Mouse (Mus musculus): ENCODE data around the gene Abcg1. TPM values are rescaled to one million over a fixed set of nuclear protein-coding genes. Genes with fewer than 3 reads are reported as not detected.
A peak's percentile ranks its signal among the peaks of the same experiment; 100 is the strongest.

Gene Abcg1
- polyA plus RNA-seq, 1 experiment from 2014 or later: 10.1 TPM

GRCm38 (mm10) chr17:31036168-31036876 is 21.2 kb upstream of the Abcg1 start:
- Histone ChIP-seq H3K4me1 (replicated peaks; ENCODE audit: control insufficient read depth, insufficient read depth, low read length) (no peaks in the 10 kb centered on the region; the same call in 1 of the 2 replicates), H3K36me3 (ENCODE audit: control insufficient read depth, insufficient read depth, low read length) (no peaks in the 10 kb centered on the region), H3K9ac (ENCODE audit: low read length) (no peak overlapping the region), H3K27me3 (ENCODE audit: control insufficient read depth, insufficient read depth, low read length) (no peaks in the 10 kb centered on the region), H3K27ac (ENCODE audit: low read depth, low read length) (no peak overlapping the region), H3K4me2 (ENCODE audit: low read depth, low read length, severe bottlenecking) (no peak overlapping the region), H3K4me3 (ENCODE audit: low read depth, low read length) (no peak overlapping the region), H3K9me3 (ENCODE audit: control insufficient read depth, low read length) (no peaks in the 10 kb centered on the region; the same call in 1 of the 2 replicates)
- no peak for DNase-seq (ENCODE audit: low spot score)
- no peak for ATAC-seq (replicated peaks; ENCODE audit: low FRiP score)
- 86% methylated on average over 22 of the region's 22 CpGs for WGBS

- Histone ChIP-seq H3K36me3 (ENCODE audit: control insufficient read depth, insufficient read depth, low read length) (no peaks in the 10 kb centered on the region), H3K27me3 (ENCODE audit: control insufficient read depth, insufficient read depth, low read length) (no peaks in the 10 kb centered on the region), H3K4me3 (ENCODE audit: low read depth, low read length) (no peak overlapping the region), H3K9me3 (ENCODE audit: control insufficient read depth, low read length) (no peaks in the 10 kb centered on the region; the same call in 1 of the 2 replicates), H3K27ac (ENCODE audit: low read depth, low read length) (no peak overlapping the region), H3K9ac (ENCODE audit: low read length) (no peak overlapping the region), H3K4me2 (ENCODE audit: low read depth, low read length, severe bottlenecking) (no peak overlapping the region), H3K4me1 (replicated peaks; ENCODE audit: control insufficient read depth, insufficient read depth, low read length) (no peaks in the 10 kb centered on the region; the same call in 1 of the 2 replicates)
- DNase-seq (ENCODE audit: low spot score) (no peak), ATAC-seq (replicated peaks; ENCODE audit: low FRiP score) (no peak)
- 77% methylated on average over 8 of the region's 8 CpGs for WGBS
Observed at GRCm38 (mm10) chr17:31037331-31037730, 20.1 kb upstream of the Abcg1 start.

GRCm38 (mm10) chr17:31038381-31038780 is 19.1 kb upstream of the Abcg1 start:
- Histone ChIP-seq H3K4me2 (ENCODE audit: low read depth, low read length, severe bottlenecking) (no peak overlapping the region), H3K9ac (ENCODE audit: low read length) (no peak overlapping the region), H3K4me3 (ENCODE audit: low read depth, low read length) (no peak overlapping the region), H3K27ac (ENCODE audit: low read depth, low read length) (no peak overlapping the region), H3K27me3 (ENCODE audit: control insufficient read depth, insufficient read depth, low read length) (no peaks in the 10 kb centered on the region), H3K36me3 (ENCODE audit: control insufficient read depth, insufficient read depth, low read length) (no peaks in the 10 kb centered on the region), H3K9me3 (ENCODE audit: control insufficient read depth, low read length) (no peaks in the 10 kb centered on the region), H3K4me1 (replicated peaks; ENCODE audit: control insufficient read depth, insufficient read depth, low read length) (no peaks in the 10 kb centered on the region; the same call in 1 of the 2 replicates)
- WGBS: 90% methylated on average over 4 of the region's 4 CpGs
- ATAC-seq (replicated peaks; ENCODE audit: low FRiP score) (no peak), DNase-seq (ENCODE audit: low spot score) (no peak)

GRCm38 (mm10) chr17:31039626-31040025 is 17.8 kb upstream of the Abcg1 start:
- ATAC-seq (replicated peaks; ENCODE audit: low FRiP score) (no peak), DNase-seq (ENCODE audit: low spot score) (no peak)
- Histone ChIP-seq H3K9me3 (ENCODE audit: control insufficient read depth, low read length) (no peaks in the 10 kb centered on the region), H3K27me3 (ENCODE audit: control insufficient read depth, insufficient read depth, low read length) (no peaks in the 10 kb centered on the region), H3K9ac (ENCODE audit: low read length) (no peak overlapping the region), H3K4me2 (ENCODE audit: low read depth, low read length, severe bottlenecking) (no peak overlapping the region), H3K36me3 (ENCODE audit: control insufficient read depth, insufficient read depth, low read length) (no peaks in the 10 kb centered on the region), H3K4me3 (ENCODE audit: low read depth, low read length) (no peak overlapping the region), H3K4me1 (replicated peaks; ENCODE audit: control insufficient read depth, insufficient read depth, low read length) (no peaks in the 10 kb centered on the region), H3K27ac (ENCODE audit: low read depth, low read length) (no peak overlapping the region)
- 76% methylated on average over 7 of the region's 7 CpGs for WGBS

GRCm38 (mm10) chr17:31040421-31040820 is 17.1 kb upstream of the Abcg1 start:
- WGBS: 84% methylated on average over 7 of the region's 7 CpGs
- DNase-seq (ENCODE audit: low spot score): no peak
- no peak overlapping the region for H3K9ac ChIP-seq (ENCODE audit: low read length)

GRCm38 (mm10) chr17:31042751-31043150 is 14.7 kb upstream of the Abcg1 start:
- Histone ChIP-seq H3K27me3 (ENCODE audit: control insufficient read depth, insufficient read depth, low read length) (no peaks in the 10 kb centered on the region), H3K9ac (ENCODE audit: low read length) (no peak overlapping the region), H3K27ac (ENCODE audit: low read depth, low read length) (no peak overlapping the region), H3K9me3 (ENCODE audit: control insufficient read depth, low read length) (no peaks in the 10 kb centered on the region), H3K4me3 (ENCODE audit: low read depth, low read length) (no peak overlapping the region), H3K4me2 (ENCODE audit: low read depth, low read length, severe bottlenecking) (no peak overlapping the region), H3K4me1 (replicated peaks; ENCODE audit: control insufficient read depth, insufficient read depth, low read length) (no peaks in the 10 kb centered on the region), H3K36me3 (ENCODE audit: control insufficient read depth, insufficient read depth, low read length) (no peaks in the 10 kb centered on the region)
- WGBS: 87% methylated on average over 2 of the region's 2 CpGs
- ATAC-seq (replicated peaks; ENCODE audit: low FRiP score): no peak
- no peak for DNase-seq (ENCODE audit: low spot score)

More at GRCm38 (mm10) chr17:31040421-31040820, 17.1 kb upstream of the Abcg1 start:
- Histone ChIP-seq H3K27me3 (ENCODE audit: control insufficient read depth, insufficient read depth, low read length) (no peaks in the 10 kb centered on the region), H3K36me3 (ENCODE audit: control insufficient read depth, insufficient read depth, low read length) (no peaks in the 10 kb centered on the region), H3K27ac (ENCODE audit: low read depth, low read length) (no peak overlapping the region), H3K9me3 (ENCODE audit: control insufficient read depth, low read length) (no peaks in the 10 kb centered on the region), H3K4me3 (ENCODE audit: low read depth, low read length) (no peak overlapping the region), H3K4me2 (ENCODE audit: low read depth, low read length, severe bottlenecking) (no peak overlapping the region), H3K4me1 (replicated peaks; ENCODE audit: control insufficient read depth, insufficient read depth, low read length) (no peaks in the 10 kb centered on the region)
- ATAC-seq (replicated peaks; ENCODE audit: low FRiP score): no peak

GRCm38 (mm10) chr17:31057891-31058744 is 643 bp downstream of the Abcg1 start:
- no peak for DNase-seq (ENCODE audit: low spot score)
- peak overlapping the region; percentile 55 for H3K9ac ChIP-seq (ENCODE audit: low read length)
- no peaks in the 10 kb centered on the region; the same call in 1 of the 2 replicates for H3K9me3 ChIP-seq (ENCODE audit: control insufficient read depth, low read length)
- ATAC-seq (replicated peaks; ENCODE audit: low FRiP score): peak; percentile 60; the same call in 1 of the 2 replicates
- H3K4me3 ChIP-seq (ENCODE audit: low read depth, low read length): peak overlapping the region; percentile 50
- peaks cover 8% of the 10 kb centered on the region; the same call in 1 of the 2 replicates for H3K4me1 ChIP-seq (replicated peaks; ENCODE audit: control insufficient read depth, insufficient read depth, low read length)
- peaks cover 18% of the 10 kb centered on the region for H3K27me3 ChIP-seq (ENCODE audit: control insufficient read depth, insufficient read depth, low read length)
- no peak overlapping the region; the same call in 1 of the 2 replicates for H3K27ac ChIP-seq (ENCODE audit: low read depth, low read length)
- WGBS: 2% methylated on average over 31 of the region's 31 CpGs
- H3K36me3 ChIP-seq (ENCODE audit: control insufficient read depth, insufficient read depth, low read length): no peaks in the 10 kb centered on the region
- peak overlapping the region; percentile 97 for H3K4me2 ChIP-seq (ENCODE audit: low read depth, low read length, severe bottlenecking)

GRCm38 (mm10) chr17:31058745-31059085 is 1.2 kb downstream of the Abcg1 start:
- 2% methylated on average over 13 of the region's 13 CpGs for WGBS
- peaks cover 8% of the 10 kb centered on the region; the same call in 1 of the 2 replicates for H3K4me1 ChIP-seq (replicated peaks; ENCODE audit: control insufficient read depth, insufficient read depth, low read length)
- peak overlapping the region; percentile 50 for H3K4me3 ChIP-seq (ENCODE audit: low read depth, low read length)
- ATAC-seq (replicated peaks; ENCODE audit: low FRiP score) (no peak), DNase-seq (ENCODE audit: low spot score) (peak; percentile 61)
- peaks cover 18% of the 10 kb centered on the region for H3K27me3 ChIP-seq (ENCODE audit: control insufficient read depth, insufficient read depth, low read length)
- peak overlapping the region; percentile 2; the same call in 1 of the 2 replicates for H3K9ac ChIP-seq (ENCODE audit: low read length)
- no peaks in the 10 kb centered on the region for H3K36me3 ChIP-seq (ENCODE audit: control insufficient read depth, insufficient read depth, low read length)
- no peak overlapping the region for H3K27ac ChIP-seq (ENCODE audit: low read depth, low read length)
- H3K9me3 ChIP-seq (ENCODE audit: control insufficient read depth, low read length): no peaks in the 10 kb centered on the region; the same call in 1 of the 2 replicates
- peak overlapping the region; percentile 97 for H3K4me2 ChIP-seq (ENCODE audit: low read depth, low read length, severe bottlenecking)

All from forebrain, embryonic 11.5 days (tissue).